Mouse (Mus musculus) E14TG2a.4 (cell line): ENCODE data around the gene Aff3.

ENCODE experiments used
- H3K27me3 ChIP-seq: 2 replicates; pipeline ENCODE4 v1.6.1; 2014; ENCODE audit warnings: low read length, control low read depth; ENCODE audit not compliant: insufficient read depth
- H3K36me3 ChIP-seq: 2 replicates; pipeline ENCODE4 v1.6.1; 2014; ENCODE audit warnings: low read length, control low read depth; ENCODE audit not compliant: insufficient read depth
- H3K4me1 ChIP-seq: replicated peaks from 2 replicates; pipeline ENCODE4 v1.6.1; 2014; ENCODE audit warnings: low read depth, low read length, control low read depth
- H3K4me3 ChIP-seq: replicated peaks from 2 replicates; pipeline ENCODE4 v1.5.1; 2014; ENCODE audit warnings: mild to moderate bottlenecking, low read length
- H3K9me3 ChIP-seq: 2 replicates; pipeline ENCODE4 v1.6.1; 2014; ENCODE audit warnings: low read length, control low read depth
- CTCF ChIP-seq: conservative IDR thresholded peaks from 2 replicates; pipeline ENCODE4 v1.5.1; 2014; ENCODE audit warnings: low read length
- NANOG ChIP-seq: IDR thresholded peaks from 2 replicates; pipeline ENCODE4 v1.6.1; 2014; ENCODE audit warnings: borderline replicate concordance, low read length, mixed read lengths
- POU5F1 ChIP-seq: IDR thresholded peaks from 2 replicates; pipeline ENCODE4 v1.6.1; 2014; ENCODE audit warnings: low read length, borderline replicate concordance

Aff3 gene

DNA sequence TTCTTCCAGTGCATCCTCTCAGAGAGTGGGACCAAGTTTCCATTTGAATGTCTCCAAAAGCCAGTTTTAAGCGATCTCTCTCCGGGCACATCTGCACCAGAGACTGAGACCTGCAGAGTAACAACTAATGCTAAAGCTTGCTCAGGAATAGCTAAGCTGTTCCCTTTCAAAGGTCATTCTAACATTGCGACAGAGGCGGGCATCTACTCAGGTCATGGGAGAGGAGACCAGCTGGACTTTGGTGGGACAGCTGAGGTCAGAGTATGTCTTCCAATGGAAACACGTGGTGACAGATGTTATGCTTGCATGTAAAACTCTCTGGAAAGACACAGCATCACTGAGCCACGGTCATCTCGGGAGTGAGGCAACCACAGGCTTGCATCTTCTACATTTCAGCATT lies 488.7 kb downstream of the Aff3 start:
- Histone ChIP-seq H3K9me3 (no peaks in the 10 kb centered on the region), H3K27me3 (no peaks in the 10 kb centered on the region), H3K4me1 (peaks cover 5% of the 10 kb centered on the region), H3K36me3 (no peaks in the 10 kb centered on the region), H3K4me3 (no peak overlapping the region)
- TF ChIP-seq POU5F1 = no peak
- no peak for TF ChIP-seq CTCF
- no peak for TF ChIP-seq NANOG

GRCm38 (mm10) chr1:38171874-38172273 lies 492.9 kb downstream of the Aff3 start:
- no peak for TF ChIP-seq NANOG
- TF ChIP-seq POU5F1 = no peak
- no peak for TF ChIP-seq CTCF
- H3K36me3 ChIP-seq = no peaks in the 10 kb centered on the region
- no peaks in the 10 kb centered on the region for H3K9me3 ChIP-seq
- H3K4me1 ChIP-seq = no peaks in the 10 kb centered on the region
- H3K4me3 ChIP-seq = no peak overlapping the region
- H3K27me3 ChIP-seq = no peaks in the 10 kb centered on the region; the same call in 1 of the 2 replicates

- no peaks in the 10 kb centered on the region for H3K9me3 ChIP-seq
- no peak overlapping the region for H3K4me3 ChIP-seq
- no peaks in the 10 kb centered on the region for H3K4me1 ChIP-seq
- H3K27me3 ChIP-seq = peaks cover 8% of the 10 kb centered on the region
- TF ChIP-seq CTCF (no peak), POU5F1 (no peak), NANOG (no peak)
- no peaks in the 10 kb centered on the region for H3K36me3 ChIP-seq
Measured at GRCm38 (mm10) chr1:38165696-38166095, 499.1 kb downstream of the Aff3 start.

- Histone ChIP-seq H3K4me3 (no peak overlapping the region), H3K4me1 (no peaks in the 10 kb centered on the region), H3K9me3 (peaks cover 7% of the 10 kb centered on the region; the same call in 1 of the 2 replicates), H3K36me3 (no peaks in the 10 kb centered on the region), H3K27me3 (no peaks in the 10 kb centered on the region)
- TF ChIP-seq POU5F1 (no peak), NANOG (no peak), CTCF (no peak)
Measured at GRCm38 (mm10) chr1:38150086-38150485, 514.7 kb downstream of the Aff3 start.

DNA sequence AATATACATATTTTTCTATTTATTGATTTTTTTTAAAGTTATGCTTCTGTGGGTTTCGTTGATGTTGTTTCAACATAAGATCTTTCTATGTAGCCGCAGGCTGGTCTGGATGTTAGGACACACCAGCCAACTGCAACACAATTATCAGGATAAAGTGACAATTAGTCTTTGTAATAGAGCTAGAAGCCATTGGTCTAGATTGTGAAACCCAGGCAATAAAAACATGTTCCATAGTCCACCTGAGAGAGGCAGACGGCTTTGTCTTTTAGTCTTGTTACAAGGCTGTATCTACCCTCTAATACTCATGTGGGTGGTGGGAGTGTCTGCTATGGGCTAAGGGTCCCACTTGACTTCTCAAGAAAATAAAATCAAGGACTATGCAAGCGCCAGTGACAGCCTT lies 518.7 kb downstream of the Aff3 start:
- Histone ChIP-seq H3K36me3 (no peaks in the 10 kb centered on the region), H3K4me1 (no peaks in the 10 kb centered on the region), H3K4me3 (no peak overlapping the region), H3K9me3 (no peaks in the 10 kb centered on the region), H3K27me3 (no peaks in the 10 kb centered on the region)
- TF ChIP-seq NANOG = no peak
- no peak for TF ChIP-seq CTCF
- no peak for TF ChIP-seq POU5F1

DNA sequence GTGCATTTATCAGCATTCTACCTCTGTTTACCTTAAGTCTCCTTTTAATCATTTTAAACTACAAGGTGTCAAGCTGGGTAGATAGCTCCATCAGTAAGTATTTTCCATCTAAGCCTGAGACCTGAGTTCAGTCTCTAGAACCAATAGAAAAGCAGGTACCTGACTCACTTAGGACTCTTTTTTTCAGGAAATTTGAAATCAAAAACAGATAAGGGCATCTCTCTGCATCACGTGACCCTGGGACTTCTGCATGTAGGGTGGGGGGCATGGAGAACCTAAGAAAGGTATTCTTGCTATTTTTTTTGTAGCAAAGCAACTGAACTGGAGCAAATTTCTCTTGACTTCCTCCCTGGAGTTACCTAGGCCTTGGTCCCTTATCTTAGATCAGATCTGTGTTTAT lies 523.4 kb downstream of the Aff3 start:
- no peaks in the 10 kb centered on the region for H3K36me3 ChIP-seq
- no peak overlapping the region for H3K4me3 ChIP-seq
- TF ChIP-seq NANOG = no peak
- no peak for TF ChIP-seq CTCF
- TF ChIP-seq POU5F1 = no peak
- no peaks in the 10 kb centered on the region for H3K9me3 ChIP-seq
- no peaks in the 10 kb centered on the region for H3K4me1 ChIP-seq
- H3K27me3 ChIP-seq = peaks cover 10% of the 10 kb centered on the region

DNA sequence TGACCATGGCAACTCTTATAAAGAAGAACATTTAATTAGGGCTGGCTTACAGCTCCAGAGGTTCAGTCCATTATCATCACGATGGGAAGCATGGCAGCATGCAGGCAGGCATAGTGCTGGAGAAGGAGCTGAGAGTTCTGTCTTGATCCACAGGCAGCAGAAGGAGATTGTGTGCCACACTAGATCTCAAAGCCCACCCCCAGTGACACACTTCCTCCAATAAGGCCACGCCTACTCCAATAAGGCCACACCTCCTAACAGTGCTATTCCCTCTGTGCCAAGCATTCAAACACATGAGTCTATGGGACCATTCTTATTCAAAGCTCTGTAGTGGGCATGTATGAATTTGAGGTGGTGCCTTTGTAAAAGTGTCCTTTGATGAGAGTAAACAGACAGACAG lies 523.8 kb downstream of the Aff3 start:
- Histone ChIP-seq H3K27me3 (peaks cover 10% of the 10 kb centered on the region), H3K36me3 (no peaks in the 10 kb centered on the region), H3K9me3 (no peaks in the 10 kb centered on the region), H3K4me3 (no peak overlapping the region), H3K4me1 (no peaks in the 10 kb centered on the region)
- TF ChIP-seq POU5F1 = no peak
- TF ChIP-seq NANOG = no peak
- no peak for TF ChIP-seq CTCF

- Histone ChIP-seq H3K9me3 (peaks cover 5% of the 10 kb centered on the region; the same call in 1 of the 2 replicates), H3K36me3 (no peaks in the 10 kb centered on the region), H3K4me3 (no peak overlapping the region), H3K27me3 (peaks cover 17% of the 10 kb centered on the region), H3K4me1 (no peaks in the 10 kb centered on the region)
- TF ChIP-seq POU5F1 (no peak), CTCF (no peak), NANOG (no peak)
Measured at GRCm38 (mm10) chr1:38139396-38139795, 525.4 kb downstream of the Aff3 start.

DNA sequence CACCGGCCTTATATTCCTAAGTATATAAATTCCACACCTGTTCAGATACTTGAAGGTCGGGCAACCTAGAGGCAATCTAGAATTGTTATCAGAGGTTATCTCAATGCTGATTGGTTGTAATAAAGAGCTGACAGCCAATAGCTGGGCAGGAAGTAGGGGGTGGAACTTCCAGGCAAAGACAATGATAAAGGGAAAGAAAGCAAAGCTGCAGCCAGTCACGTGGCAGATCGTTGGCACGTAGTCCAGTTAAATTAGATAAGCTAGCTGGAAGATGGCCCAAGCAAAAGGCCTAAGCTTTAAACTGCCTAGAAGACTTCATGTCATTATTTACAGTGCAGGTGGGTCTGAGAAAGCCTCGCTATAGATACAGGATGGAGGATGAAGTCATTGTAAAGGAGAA lies 531.8 kb downstream of the Aff3 start:
- Histone ChIP-seq H3K27me3 (peaks cover 18% of the 10 kb centered on the region; the same call in 1 of the 2 replicates), H3K36me3 (no peaks in the 10 kb centered on the region), H3K4me3 (no peak overlapping the region), H3K9me3 (peaks cover 5% of the 10 kb centered on the region; the same call in 1 of the 2 replicates), H3K4me1 (peaks cover 19% of the 10 kb centered on the region)
- TF ChIP-seq CTCF (no peak), NANOG (no peak), POU5F1 (no peak)
